Mouse (Mus musculus) E14TG2a.4 (cell line): ENCODE measurements around the gene Dnaic2.

ENCODE experiments used
- CTCF ChIP-seq: conservative IDR thresholded peaks from 2 replicates; pipeline ENCODE4 v1.5.1; 2014; ENCODE audit warnings: low read length
- NANOG ChIP-seq: IDR thresholded peaks from 2 replicates; pipeline ENCODE4 v1.6.1; 2014; ENCODE audit warnings: borderline replicate concordance, low read length, mixed read lengths
- POU5F1 ChIP-seq: IDR thresholded peaks from 2 replicates; pipeline ENCODE4 v1.6.1; 2014; ENCODE audit warnings: low read length, borderline replicate concordance

DNA sequence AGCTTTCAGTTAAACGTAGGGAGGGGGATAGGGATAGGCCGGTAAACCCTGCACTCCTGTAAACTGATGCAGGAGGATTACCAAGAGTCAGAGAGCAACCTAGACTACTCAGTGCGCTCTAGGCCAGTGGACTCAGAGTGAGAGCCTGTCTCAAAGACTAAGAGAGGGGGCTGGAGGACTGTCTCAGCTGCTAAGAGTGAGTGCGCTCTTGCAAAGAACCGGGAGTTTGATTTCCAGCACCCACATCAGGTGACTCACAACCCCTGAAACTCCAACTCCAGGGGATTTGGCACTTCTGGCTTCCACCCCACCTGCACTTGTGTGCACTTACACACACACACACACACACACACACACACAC is 598 bp downstream of the Dnaic2 start:
- TF ChIP-seq CTCF (no peak), POU5F1 (no peak), NANOG (no peak)
